Mouse (Mus musculus) thymus, postnatal 25 days (tissue): ENCODE measurements around the gene Tac2.
A peak's percentile ranks its signal among the peaks of the same experiment; 100 is the strongest.

Source experiments
- DNase-seq: peaks from one replicate; pipeline ENCODE4 v3.0.0; 2022

The Tac2 gene

DNA sequence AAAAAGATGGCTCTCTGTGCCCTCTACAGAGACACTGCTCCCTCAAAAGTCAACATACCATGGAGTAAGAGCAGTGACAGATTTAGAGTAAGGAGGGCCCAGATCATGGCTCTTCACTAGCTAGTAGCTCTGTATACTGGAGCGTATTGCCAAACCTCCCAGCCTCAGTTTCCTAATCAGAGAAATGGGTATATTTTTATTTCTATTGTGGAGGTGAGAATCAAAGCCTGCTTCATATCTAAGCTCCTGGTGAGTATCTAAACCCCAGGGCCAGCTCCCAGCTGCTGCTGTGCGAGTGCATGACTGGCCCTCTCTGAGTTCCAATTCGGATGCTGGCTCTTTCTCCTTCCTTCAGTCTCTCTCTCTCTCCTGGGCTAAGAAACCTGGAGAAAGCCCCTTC lies at the start of gene Tac2:
Gene Tac2 (plus strand): TSS at position 301 of the 400 bp plus-strand sequence.
- no peak for DNase-seq

DNA sequence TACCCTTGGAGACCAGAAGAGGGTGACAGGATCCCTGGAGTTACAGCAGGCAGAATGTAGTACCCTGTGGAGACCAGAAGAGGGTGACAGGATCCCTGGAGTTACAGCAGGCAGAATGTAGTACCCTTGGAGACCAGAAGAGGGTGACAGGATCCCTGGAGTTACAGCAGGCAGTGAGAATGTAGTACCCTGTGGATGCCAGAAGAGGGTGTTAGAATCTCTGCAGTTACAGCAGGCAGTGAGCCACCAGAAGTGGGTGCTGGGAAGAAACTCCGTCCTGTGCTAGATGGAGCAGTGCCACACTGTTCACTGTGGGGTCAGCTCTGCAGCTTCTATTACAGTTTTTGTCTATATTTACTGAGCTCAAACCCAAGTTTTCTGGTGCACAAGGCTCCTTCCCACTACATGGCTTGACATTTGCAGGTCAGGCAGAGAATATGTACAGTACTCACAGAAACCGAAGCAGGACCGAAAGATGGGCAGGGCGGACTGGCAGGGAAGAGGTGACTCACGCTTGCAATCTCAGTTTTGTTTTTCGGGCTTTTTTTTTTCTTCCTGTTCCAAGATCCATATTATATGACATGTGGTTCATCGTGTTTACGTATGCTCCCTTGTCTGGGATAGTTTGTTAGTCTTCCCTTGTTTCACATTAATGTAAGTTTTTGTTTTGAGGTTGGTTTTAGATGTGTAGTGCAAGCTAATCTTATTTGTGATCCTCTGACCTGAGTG lies 49.3 kb upstream of the Tac2 start:
- peak; percentile 78 for DNase-seq

DNA sequence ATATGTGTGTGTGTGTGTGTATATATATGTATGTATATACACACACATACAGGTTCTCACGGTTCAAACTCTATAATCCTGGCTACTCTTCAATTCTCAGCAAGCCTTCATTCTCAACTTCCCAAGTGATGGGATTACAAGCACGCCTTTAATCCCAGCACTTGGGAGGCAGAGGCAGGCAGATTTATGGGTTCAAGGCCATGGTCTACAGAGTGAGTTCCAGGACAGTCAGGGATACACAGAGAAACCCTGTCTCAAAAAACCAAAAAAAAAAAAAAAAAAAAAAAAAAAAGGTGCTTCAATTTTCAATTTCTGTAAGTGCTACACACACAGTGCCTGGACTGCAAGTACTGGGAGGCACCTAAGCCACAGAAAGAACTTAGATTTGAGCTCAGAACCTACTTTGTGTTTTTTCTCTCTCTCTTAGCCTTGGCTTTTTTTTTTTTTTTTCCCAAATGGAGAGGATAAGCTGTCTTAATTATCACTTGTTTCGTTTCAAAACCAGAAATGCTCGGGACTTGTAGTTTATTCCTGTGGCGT lies 48.3 kb upstream of the Tac2 start:
- DNase-seq: no peak

DNA sequence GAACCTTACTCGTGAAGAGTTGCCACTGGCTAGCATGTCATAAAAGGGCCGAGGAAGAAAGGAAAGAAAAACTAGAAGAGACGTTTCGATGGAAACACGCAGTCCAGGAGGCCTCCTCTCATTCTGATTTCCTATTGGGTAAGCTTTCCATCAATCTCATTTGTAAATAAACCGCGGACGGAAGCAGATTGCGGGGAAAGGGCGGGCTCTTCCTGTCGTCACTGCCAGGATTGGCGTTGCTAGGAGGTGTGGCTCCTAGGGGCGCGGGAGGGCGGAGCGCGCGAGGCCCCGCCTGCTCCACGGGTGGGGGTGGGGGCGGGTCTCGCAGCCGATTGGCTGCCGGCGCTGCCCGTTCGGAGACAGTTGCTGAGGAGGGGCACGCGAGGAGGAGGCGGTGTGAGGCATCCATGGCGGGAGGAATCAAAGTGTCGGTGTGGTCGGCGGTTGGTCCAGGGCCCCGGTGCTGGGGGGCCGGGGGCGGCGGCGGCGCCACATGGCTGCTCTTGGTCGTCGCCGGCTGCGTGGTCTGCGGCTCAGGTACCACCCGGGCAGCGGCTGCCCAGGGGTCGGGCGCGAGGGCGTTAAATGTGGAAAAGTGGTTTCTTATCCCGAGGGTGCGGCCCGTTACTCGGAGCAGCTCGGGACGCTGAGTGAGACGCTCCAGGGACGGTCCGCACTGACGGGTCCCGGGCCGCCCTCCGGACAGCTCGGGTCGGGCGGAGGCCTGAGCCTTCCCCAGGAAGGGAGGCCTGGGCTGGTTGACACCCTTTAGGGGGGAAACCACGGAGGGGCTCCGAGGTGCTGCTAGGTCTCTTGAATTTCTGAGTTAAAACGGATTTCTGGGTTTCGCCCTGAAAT lies 47.4 kb upstream of the Tac2 start:
- peak; percentile 92 for DNase-seq

DNA sequence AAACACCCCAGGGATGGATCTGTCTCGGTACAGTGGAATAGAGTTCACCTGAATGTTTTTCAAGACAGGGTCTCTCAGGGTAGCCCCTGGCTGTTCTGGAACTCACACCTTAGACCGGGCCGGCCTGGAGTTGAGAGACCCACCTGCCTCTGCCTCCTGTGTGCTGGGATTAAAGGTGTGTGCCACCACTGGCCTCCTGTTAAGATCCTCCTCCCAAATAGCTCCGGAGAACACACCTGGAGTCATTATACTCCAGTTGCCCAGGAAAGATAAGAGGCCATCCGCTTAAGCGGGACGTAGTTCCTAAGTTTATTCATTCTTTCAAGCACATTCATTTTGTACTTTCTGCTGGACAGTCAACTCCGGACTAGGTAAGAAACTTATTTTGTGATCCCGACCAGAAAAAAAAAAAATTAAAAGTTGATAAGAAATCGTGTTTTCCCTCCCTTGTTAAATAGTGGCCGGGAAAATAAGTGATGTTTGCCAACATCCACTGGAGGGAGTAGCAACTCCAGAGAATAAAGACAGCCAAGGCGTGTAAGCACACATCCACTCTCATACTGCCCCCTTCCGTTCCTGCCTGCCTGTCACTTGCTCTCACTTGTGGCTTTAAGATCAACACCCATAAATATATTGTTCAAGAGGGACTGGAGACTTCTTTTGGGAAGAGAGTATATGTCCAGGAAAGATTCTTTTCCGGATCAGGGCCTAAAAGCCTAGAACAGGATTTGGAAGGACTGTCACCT lies 46.5 kb upstream of the Tac2 start:
- peak; percentile 81 for DNase-seq

DNA sequence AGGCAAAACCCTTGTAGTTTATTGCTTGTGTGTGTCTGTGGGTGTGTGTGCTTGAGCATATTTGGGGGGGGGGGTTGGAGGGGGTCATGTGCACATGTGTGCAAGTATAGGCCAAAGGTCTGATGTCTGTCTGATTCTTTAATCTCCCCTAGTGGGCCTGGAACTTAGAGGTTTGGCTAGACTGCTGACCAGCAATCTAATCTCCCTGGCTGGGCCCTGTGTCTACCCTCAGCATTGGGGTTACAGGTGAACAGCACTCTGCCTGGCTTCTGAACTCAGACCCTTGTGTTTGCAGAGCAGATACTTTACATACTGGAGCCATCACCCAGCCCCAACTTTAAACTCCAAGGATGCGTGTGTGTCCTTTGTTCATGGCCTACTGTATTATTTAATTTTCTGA lies 45.1 kb upstream of the Tac2 start:
- no peak for DNase-seq

DNA sequence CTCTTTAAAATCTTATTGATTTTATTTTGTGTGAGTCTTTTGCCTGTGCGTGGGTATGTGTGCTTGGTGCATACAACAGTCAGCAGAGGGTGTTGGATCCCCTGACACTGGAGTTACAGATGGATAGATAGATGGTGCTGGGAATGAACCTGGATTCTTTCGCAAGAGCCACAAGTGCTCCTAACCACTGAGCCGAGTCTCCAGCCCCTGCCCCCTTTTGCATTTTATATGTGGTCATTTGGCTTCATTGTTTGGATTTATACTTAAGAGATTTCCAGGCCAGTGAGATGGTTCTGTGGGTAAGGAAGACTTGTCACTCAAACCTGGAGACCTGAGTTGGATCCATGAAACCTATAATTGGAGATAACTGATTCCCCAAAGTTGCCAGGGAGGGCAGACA lies 44.4 kb upstream of the Tac2 start:
- DNase-seq: no peak

DNA sequence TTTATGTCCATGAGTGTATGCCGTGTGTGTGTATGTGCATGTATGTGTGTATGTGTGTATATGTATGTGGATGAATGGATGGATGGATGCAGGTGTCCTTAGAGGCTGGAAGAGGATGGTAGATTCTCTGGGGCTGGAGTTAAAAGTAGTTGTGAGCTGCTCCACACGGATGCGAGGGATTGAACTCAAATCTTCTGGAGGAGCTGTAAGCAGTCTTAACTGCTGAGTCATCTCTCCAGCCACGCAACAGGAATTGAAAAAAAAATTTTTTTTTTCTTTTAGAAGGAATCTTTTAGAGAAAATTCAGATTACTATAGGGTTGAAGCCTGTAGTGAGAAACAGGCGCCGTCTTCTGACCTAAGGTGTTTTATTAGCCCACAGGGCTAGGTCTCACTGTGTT lies 41.4 kb upstream of the Tac2 start:
- DNase-seq: no peak

DNA sequence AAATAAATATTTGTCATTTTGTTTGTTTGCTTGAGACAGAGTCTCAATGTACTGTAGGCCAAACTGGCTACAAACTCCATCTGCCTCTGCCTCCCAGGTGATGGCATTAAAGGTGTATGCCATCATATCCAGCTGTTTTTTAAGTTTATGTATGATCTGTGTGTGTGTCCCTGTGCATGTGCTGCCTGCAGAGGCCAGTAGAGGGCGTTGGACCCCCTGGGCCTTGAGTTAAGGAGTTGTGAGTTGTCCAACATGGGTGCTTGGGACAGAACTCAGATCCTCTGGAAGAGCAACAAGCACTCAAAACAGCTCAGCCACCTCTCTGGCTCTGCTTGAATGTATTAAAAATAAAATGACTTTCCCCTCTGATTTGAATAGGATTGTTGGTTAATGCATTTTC lies 33.2 kb upstream of the Tac2 start:
- no peak for DNase-seq

DNA sequence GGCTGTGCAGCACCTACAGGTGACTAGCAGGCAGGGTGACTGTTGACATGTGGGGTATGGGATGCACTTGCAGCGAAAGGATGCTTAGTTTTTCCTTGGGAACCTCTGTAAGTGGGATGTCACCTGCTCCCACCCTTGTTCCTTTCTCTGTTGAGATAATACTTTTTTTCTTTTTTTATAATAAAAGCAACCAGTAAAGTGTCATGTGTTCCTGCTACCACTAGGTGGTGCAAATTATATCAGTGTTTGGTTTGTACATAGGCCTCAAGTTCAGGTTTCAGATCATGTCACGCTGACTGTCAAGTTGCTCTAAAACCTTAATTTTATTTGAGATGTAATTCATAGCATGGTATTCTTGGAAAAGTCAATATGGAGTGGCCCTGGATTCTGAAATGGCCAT lies 29.6 kb upstream of the Tac2 start:
- no peak for DNase-seq

DNA sequence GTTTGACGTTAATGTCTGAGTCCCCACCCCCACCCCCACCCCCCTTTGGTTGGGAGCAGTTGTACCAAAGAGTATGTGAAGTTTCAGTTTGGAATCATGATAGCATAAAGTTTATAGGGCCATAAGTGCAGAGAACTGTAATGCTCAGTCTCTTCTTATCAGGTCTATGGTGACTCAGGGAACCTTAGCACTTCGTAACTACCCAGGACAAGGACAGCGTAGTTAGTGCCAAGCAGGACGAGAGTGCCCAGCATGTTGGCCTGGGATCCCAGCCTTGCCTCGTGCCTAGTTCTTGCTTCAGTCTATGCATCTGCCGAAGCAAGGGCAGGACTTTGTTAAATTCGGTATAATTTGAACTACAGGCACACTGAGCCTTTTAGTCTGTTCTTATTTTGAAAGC lies 28.5 kb upstream of the Tac2 start:
- DNase-seq: no peak

DNA sequence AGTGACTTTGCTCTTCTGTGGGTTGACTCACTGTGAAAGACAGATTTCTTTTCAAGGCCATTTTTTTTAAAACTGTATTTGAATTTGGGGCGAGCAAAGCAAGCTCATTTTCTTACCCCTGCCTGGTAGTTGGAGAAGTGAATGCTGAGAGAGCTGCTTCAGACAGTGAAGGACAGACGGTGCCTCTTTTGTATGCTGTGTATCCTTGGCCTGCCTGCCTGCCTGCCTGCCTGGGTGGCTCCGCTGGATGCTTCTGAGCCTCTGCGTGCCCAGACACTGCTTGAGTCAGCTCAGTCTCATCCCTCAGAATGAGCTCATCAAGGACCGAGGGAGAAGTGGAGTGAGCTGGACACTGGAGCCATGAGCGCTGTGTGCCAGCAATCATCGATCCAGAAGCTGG lies 25.3 kb upstream of the Tac2 start:
- no peak for DNase-seq

DNA sequence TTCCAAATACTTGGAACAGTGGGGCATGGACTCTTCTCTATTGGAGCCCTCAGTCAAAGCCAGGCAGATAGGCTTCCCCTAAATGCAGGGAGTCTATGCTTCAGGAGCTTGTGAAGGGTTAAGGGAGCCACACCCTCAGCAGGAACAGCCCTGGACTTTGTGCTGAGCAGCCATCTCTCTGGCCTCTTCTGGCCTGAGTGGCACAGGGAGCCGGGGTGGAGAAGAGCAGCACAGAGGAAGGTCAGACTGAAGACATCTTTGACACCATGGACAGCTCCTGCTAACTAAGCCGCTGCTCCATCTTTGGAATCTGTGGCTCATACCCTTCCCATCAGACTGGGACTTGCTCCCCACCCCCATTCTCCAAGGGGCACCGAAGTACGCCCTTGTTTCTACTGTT lies 21.0 kb upstream of the Tac2 start:
- DNase-seq: no peak

DNA sequence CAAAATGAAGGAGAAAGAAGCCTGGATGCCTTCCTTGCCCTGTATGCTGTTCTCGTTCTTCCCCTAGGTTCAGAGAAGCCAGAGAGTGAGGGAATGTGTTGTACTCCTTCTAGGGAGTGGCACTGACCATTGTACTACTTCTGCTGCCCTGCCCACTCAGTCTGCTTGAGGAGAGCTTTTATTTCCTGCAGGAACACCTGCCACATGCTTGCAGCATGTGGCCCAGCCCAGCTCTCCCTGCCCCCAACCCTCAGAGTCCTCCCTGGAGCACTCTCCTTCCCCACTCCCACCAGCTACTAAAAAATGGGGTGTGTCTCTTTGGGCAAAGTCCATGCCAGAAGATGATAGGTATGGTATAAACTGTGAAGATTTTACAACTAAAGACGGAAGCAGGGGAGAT lies 20.0 kb upstream of the Tac2 start:
- no peak for DNase-seq

DNA sequence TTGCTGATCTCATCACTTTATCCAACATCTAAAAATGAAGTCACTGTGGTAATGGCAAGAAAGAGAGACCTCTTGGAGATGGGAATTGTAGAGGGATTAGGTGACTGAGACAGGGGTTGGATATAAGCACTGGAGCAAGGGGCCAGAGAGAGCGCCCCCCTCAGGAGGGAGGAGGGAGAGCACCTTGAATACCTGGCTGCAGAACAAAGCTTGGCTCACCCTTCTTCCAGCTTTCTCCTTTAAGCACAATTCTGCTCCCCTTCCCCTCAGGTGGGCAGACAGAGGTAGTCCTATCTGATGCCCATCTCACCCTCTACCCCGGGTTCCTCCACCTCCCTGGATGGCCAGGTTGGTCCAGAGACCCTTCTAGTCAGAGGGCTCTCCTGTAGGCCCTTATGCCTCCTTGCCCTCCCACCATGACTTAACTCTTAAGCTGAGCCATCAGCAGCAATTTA lies 19.5 kb upstream of the Tac2 start, which contains the start of gene Myo1a:
Gene Myo1a (plus strand): TSS at position 405 of the 455 bp plus-strand sequence.
- no peak for DNase-seq

DNA sequence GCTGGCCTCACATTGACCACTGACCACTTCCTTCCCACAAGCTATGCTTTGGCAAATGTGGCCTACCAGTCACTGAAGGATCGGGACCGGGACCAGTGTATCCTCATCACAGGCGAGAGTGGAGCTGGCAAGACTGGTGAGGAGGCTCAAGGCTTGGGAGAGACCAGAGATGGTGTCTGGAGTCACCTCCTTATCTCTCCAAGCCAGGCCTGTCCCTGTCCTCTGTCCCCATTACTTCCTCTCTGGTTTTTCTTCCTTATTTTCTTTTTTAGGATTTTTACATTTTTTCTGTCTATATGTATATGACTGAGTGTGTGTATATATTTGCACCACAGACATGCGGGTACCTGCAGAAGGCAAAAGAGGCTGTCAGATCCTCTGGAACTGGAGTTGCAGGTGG lies 18.5 kb upstream of the Tac2 start:
- no peak for DNase-seq

DNA sequence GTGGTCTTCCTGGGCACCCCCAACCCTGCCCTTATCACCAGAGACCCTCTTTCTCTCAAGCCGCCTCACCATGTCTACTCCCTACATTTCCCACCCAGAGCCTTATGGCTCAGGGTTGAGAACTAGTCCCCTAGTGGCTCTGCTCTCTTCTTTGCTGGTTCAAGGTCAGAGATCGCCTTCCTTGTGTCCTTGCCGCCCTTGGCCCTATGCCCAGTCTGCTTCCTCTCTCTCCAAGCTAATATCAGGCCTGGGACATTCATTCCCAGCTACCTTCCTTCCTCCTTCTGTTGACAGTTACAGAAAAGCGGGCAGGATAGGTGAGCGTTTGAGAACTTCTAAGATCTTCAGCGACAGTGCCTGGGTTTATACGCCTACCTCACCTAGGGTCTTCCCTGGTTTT lies 16.6 kb upstream of the Tac2 start:
- no peak for DNase-seq

DNA sequence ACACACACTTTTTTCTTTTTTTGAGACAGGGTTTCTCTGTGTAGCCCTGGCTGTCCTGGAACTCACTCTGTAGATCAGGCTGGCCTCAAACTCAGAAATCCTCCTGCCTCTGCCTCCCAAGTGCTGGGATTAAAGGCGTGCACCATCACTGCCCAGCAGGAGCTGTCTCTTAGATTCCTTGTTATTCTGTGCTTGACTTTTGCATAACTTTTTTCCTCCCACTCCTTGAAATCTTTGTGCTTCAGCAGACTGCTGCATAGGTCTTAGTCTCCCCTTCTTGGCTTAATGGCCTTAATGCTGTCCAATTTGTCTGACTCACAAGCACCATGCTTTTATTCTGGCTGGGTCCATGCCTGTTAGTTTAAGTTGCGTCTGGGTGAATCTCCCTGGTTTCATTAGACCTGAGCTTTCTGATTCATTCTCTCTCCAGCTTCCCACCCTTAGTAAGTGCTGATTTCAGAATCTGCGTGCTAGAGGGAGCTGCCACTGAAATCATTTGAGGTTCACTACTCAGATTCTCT lies 15.4 kb upstream of the Tac2 start:
- no peak for DNase-seq

DNA sequence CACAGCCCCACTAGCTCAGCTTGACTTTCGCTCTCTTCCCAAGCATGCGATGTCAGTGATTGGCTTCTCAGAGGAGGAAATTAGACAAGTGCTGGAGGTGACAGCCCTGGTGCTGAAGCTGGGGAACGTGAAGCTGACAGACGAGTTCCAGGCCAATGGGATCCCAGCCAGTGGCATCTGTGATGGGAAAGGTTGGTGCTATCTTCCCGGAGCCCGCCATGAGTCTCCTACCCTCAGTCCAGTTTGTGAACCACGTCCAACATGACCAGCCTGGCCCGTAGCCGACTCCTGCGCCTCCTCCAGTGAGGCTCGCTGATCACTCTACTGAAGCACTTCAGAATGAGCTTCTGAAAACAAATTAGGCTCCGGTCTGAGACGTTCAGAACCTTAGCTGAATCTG lies 13.9 kb upstream of the Tac2 start:
- DNase-seq: no peak

DNA sequence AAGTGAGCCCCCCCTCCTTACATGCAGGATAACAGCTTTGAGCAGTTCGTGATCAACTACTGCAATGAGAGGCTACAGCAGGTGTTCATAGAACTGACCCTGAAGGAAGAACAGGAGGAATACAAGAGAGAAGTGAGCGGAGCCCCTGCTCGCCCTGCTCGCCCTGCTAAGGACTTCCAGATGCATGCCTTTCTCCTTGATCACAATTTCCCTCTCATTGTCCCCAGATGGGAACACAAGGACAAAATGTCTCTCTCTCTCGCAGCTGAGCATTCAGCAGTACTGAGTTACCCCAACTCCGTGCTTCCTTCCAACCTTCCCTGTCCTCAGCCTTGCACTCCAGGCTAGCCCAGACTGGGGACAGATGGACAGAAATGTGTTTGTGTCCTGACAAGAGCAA lies 11.5 kb upstream of the Tac2 start:
- DNase-seq: no peak

DNA sequence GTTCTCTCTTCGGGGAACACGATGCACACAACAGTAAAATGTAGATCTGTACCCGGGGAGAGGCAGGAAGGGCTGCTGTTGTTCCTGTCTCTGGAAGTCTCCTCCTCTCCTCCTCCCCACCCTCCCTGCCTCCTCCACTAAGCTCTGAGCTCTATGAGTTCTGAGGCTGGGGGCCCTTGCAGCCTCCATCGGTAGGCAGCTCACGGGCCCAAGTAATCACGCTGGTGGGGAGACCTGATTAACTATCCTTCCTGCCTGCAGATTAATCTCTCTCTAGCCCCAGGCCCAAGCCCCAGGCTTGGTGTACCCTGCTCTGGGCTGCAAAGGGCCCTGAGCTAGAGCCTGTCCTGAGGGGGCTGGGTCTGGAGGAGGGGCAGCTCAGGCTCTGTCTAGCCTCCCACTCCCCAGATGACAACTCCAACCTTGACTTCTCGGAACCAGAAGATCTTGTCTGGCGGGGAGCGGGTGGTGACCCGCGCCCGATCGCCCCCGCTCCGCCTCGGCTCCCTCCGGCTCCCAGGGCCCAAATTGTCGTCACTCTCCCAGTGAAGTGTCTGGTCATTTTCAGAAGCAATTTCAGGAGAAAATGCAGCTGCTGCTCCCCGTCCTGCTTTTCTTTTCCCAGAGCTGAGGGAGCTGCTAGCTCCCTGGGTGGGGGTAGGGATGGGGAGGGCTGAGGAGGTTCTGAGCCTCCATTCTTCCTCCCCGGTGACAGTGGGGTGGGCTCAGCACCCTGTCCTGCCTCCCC lies 2.4 kb upstream of the Tac2 start:
- no peak for DNase-seq

DNA sequence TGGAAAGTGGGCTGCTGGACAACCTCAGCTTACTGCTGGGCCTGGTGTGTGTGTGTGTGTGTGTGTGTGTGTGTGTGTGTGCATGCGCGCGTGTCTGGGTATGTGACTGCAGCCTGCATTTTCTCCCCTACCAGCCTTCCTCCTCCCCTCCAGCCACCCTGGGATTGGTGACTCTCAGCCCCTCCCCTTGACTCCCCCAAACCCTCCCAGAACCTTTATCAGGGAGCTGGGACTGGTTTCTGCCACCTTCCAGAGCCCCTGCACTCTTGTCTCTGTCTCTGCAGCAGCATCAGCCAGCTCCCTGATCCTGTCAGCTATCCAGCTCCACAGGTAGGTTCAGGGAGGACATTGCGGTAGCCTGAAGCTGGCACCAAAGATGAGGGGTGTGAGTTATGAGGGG lies 858 bp downstream of the Tac2 start:
- no peak for DNase-seq
